Mouse (Mus musculus) mature B cell (primary cell): ENCODE data around the gene Sptssb.

Experiments used
- in situ Hi-C: fragments of 300-500 bp; cut with MboI; formaldehyde crosslinking; loops from 2 replicates; pipeline ENCODE4 v1.14.3; 2019

Gene Sptssb

GRCm38 (mm10) chr3:69829532-69829931, 30.2 kb downstream of the Sptssb start:
- in situ Hi-C loops, result no loop called here

GRCm38 (mm10) chr3:69824536-69824935, 35.2 kb downstream of the Sptssb start:
- in situ Hi-C loops, result no loop called here

- in situ Hi-C loops, result no loop called here
Measured at GRCm38 (mm10) chr3:69820614-69821013, 39.1 kb downstream of the Sptssb start.

GRCm38 (mm10) chr3:69819851-69820200, 39.9 kb downstream of the Sptssb start:
- in situ Hi-C loops, result no loop called here

GRCm38 (mm10) chr3:69819146-69819850, 40.4 kb downstream of the Sptssb start:
- in situ Hi-C loops, result no loop called here

- in situ Hi-C loops, result no loop called here
Measured at GRCm38 (mm10) chr3:69818466-69818865, 41.3 kb downstream of the Sptssb start.

- in situ Hi-C loops, result no loop called here
Measured at GRCm38 (mm10) chr3:69816547-69816946, 43.2 kb downstream of the Sptssb start.

GRCm38 (mm10) chr3:69813005-69813695, 46.6 kb downstream of the Sptssb start:
- in situ Hi-C loops, result no loop called here

- in situ Hi-C loops, result no loop called here
Measured at GRCm38 (mm10) chr3:69812442-69812841, 47.3 kb downstream of the Sptssb start.

- in situ Hi-C loops, result no loop called here
Measured at GRCm38 (mm10) chr3:69808479-69808878, 51.3 kb downstream of the Sptssb start.

GRCm38 (mm10) chr3:69803137-69803536, 56.6 kb downstream of the Sptssb start:
- in situ Hi-C loops, result no loop called here

GRCm38 (mm10) chr3:69800829-69801384, 58.8 kb downstream of the Sptssb start:
- in situ Hi-C loops, result no loop called here

- in situ Hi-C loops, result no loop called here
Measured at GRCm38 (mm10) chr3:69799096-69799495, 60.6 kb downstream of the Sptssb start.

- in situ Hi-C loops, result no loop called here
Measured at GRCm38 (mm10) chr3:69797969-69798368, 61.8 kb downstream of the Sptssb start.

GRCm38 (mm10) chr3:69797533-69797932, 62.2 kb downstream of the Sptssb start:
- in situ Hi-C loops, result no loop called here

- in situ Hi-C loops, result no loop called here
Measured at GRCm38 (mm10) chr3:69792823-69793417, 66.8 kb downstream of the Sptssb start.

- in situ Hi-C loops, result no loop called here
Measured at GRCm38 (mm10) chr3:69779246-69779796, 80.4 kb downstream of the Sptssb start.

- in situ Hi-C loops, result no loop called here
Measured at GRCm38 (mm10) chr3:69773356-69773755, 86.4 kb downstream of the Sptssb start.
